Mouse (Mus musculus) midbrain, postnatal 0 days (tissue): ENCODE measurements at regions not wholly inside any gene's neighbourhood (a gene's known extent, or its start where the extent isn't known, plus 50 kb on each side); places are given as distances from the start of the nearest gene placed in this dataset.

ENCODE experiments used
- ATAC-seq: fragments of 200-750 bp; cut with Nextera tagmentation; 2 replicates; pipeline ENCODE4 v1.8.0; 2017; ENCODE audit warnings: moderate number of reproducible peaks, mild to moderate bottlenecking, moderate TSS enrichment, moderate library complexity; ENCODE audit not compliant: low FRiP score
- DNase-seq: peaks from one replicate; pipeline ENCODE4 v3.0.0-alpha.2; 2015; ENCODE audit warnings: low spot score
- H3K27ac ChIP-seq: fragments of 300-500 bp; sonication (generic); 2 replicates; pipeline ENCODE4 v1.5.1; 2014; ENCODE audit warnings: low read depth, mild to moderate bottlenecking, low read length, mixed read lengths
- H3K27me3 ChIP-seq: fragments of 300-500 bp; sonication (generic); 2 replicates; pipeline ENCODE4 v1.6.1; 2014; ENCODE audit warnings: low read length, control low read depth, mixed read lengths; ENCODE audit not compliant: insufficient read depth
- H3K36me3 ChIP-seq: fragments of 300-500 bp; sonication (generic); 2 replicates; pipeline ENCODE4 v1.6.1; 2014; ENCODE audit warnings: low read length, control low read depth, mixed read lengths; ENCODE audit not compliant: insufficient read depth
- H3K4me1 ChIP-seq: fragments of 300-500 bp; sonication (generic); 2 replicates; pipeline ENCODE4 v1.6.1; 2014; ENCODE audit warnings: mild to moderate bottlenecking, control low read depth, antibody characterized with exemption, low read length, mixed read lengths; ENCODE audit not compliant: insufficient read depth
- H3K4me2 ChIP-seq: fragments of 300-500 bp; sonication (generic); 2 replicates; pipeline ENCODE4 v1.6.1; 2014; ENCODE audit warnings: low read depth, mild to moderate bottlenecking, low read length, mixed read lengths; ENCODE audit not compliant: poor library complexity, severe bottlenecking
- H3K4me3 ChIP-seq: fragments of 300-500 bp; sonication (generic); 2 replicates; pipeline ENCODE4 v1.5.1; 2014; ENCODE audit warnings: low read depth, mild to moderate bottlenecking, low read length, moderate library complexity
- H3K9ac ChIP-seq: fragments of 300-500 bp; sonication (generic); replicated peaks from 2 replicates; pipeline ENCODE4 v1.6.1; 2014; ENCODE audit warnings: mild to moderate bottlenecking, low read length, moderate library complexity, mixed read lengths; ENCODE audit not compliant: poor library complexity, severe bottlenecking
- H3K9me3 ChIP-seq: fragments of 300-500 bp; sonication (generic); 2 replicates; pipeline ENCODE4 v1.6.1; 2016; ENCODE audit warnings: low read length, control low read depth
- CTCF ChIP-seq: IDR thresholded peaks from 2 replicates; pipeline ENCODE4 v1.5.1; 2016; ENCODE audit warnings: antibody characterized with exemption, mild to moderate bottlenecking
- WGBS: fragments of 180-500 bp; shearing (Covaris S2); extraction: QIAGEN DNeasy Blood & Tissue Kit; methylation state at CpG from one replicate; pipeline ENCODE4 v1.1.7; 2014; 5-methylcytosine and 5-hydroxymethylcytosine counted together

DNA sequence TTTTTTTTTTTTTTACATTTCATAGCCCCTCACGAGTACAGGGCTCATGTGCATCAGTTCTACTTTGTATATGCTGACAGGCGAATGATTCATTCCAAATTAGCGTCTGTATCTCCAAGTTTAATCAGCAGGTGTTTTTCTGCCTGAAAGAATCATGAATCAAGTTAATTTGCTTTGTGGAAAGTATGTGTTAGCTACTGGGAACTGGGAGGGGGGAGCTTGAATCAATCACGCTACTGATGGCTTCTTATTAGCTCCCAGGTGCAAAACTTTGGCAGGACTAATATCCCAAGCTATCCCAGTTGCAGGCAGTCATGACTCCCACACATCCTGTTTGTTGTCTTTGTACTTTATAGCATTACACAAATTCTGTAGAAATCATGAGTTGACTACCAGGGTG lies 165.7 kb downstream of the Postn start:
- no peak overlapping the region for H3K27ac ChIP-seq
- WGBS, result 85% methylated on average over 4 of the region's 4 CpGs
- no peak overlapping the region for H3K4me2 ChIP-seq
- no peak overlapping the region for H3K9ac ChIP-seq
- DNase-seq, result peak; percentile 21
- no peak for ATAC-seq
- H3K36me3 ChIP-seq, result no peaks in the 10 kb centered on the region
- no peak overlapping the region for H3K4me3 ChIP-seq
- TF ChIP-seq CTCF, result no peak
- no peaks in the 10 kb centered on the region for H3K27me3 ChIP-seq
- no peaks in the 10 kb centered on the region for H3K4me1 ChIP-seq
- 0 out of 2 replicates have a peak, but pooled peaks cover 4% of the 10 kb centered on the region for H3K9me3 ChIP-seq

DNA sequence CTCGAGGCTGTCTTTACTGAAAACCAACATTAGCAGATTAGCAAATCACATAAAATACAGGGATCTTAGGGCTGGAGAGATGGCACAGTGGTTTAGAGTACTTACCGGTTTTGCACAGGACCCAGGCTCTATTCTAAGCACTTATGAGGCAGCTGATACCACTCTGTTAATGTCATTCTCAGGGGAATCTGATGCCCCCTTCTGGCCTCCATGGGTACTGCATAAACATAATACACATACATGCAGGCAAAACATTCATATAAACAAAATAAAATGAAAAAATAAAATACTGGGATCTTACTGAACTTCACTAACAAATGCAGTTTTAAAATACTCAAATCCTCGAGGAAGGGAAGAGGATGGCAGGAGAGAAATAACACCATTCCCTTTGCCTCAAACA lies 164.3 kb upstream of the Supt20 start:
- Histone ChIP-seq H3K4me1 (no peaks in the 10 kb centered on the region), H3K36me3 (no peaks in the 10 kb centered on the region), H3K9me3 (0 out of 2 replicates have a peak, but pooled peaks cover 4% of the 10 kb centered on the region), H3K27ac (no peak overlapping the region), H3K9ac (no peak overlapping the region), H3K4me3 (no peak overlapping the region), H3K27me3 (no peaks in the 10 kb centered on the region), H3K4me2 (no peak overlapping the region)
- DNase-seq, result no peak
- 0 out of 2 replicates have a peak, but pooled peaks have one; percentile 18 for TF ChIP-seq CTCF
- no peak for ATAC-seq
- WGBS, result 89% methylated on average over 3 of the region's 3 CpGs

DNA sequence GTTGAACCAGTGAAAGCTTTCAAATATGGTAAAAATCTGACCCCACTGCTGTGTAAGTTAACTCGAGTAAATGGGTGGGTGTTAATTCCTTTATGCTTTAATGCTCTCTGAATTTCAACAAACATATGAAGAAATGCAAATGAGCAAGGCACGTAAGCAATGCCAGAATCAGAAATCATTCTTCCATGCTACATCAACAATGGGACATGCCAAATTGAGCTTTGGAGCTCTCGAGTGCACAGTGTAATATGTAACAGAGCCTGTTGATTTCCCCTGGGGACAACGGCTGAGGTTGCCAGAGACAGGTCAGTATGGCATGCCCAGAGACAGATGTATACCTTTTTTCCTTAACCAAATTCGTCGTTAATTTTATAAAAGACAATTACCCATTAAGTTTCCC lies 162.4 kb upstream of the Supt20 start:
- no peaks in the 10 kb centered on the region for H3K36me3 ChIP-seq
- 0 out of 2 replicates have a peak, but pooled peaks cover 4% of the 10 kb centered on the region for H3K9me3 ChIP-seq
- TF ChIP-seq CTCF, result no peak
- no peak overlapping the region for H3K9ac ChIP-seq
- H3K27ac ChIP-seq, result no peak overlapping the region
- H3K27me3 ChIP-seq, result no peaks in the 10 kb centered on the region
- H3K4me1 ChIP-seq, result no peaks in the 10 kb centered on the region
- no peak overlapping the region for H3K4me3 ChIP-seq
- no peak for DNase-seq
- 62% methylated on average over 6 of the region's 6 CpGs for WGBS
- no peak for ATAC-seq
- H3K4me2 ChIP-seq, result no peak overlapping the region

- Histone ChIP-seq H3K36me3 (no peaks in the 10 kb centered on the region), H3K27ac (no peak overlapping the region), H3K27me3 (no peaks in the 10 kb centered on the region), H3K9me3 (no peaks in the 10 kb centered on the region), H3K9ac (no peak overlapping the region), H3K4me3 (no peak overlapping the region), H3K4me2 (no peak overlapping the region), H3K4me1 (no peaks in the 10 kb centered on the region)
- ATAC-seq (no peak), DNase-seq (no peak)
- WGBS, result 74% methylated on average over 7 of the region's 7 CpGs
- no peak for TF ChIP-seq CTCF
Observed at GRCm38 (mm10) chr3:54535361-54535760, 157.2 kb upstream of the Supt20 start.

DNA sequence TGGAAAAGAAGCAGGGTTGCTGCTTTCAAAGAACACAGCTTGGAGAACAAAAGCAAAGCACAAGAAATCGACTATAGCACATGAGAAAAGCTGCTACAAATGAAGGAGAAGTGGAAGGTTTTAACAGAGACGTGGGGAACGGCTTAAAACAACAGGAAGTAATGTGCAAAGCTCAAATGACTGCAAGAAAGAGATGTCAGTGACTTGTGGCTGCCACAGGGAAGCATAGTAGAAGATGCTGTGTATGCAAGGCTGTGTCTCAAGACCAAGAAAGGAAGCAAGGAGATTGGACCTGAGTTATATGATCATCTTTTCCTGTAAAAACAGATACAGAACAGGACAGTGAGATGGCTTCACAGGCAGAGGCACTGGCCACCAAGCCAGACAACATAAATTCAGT lies 154.6 kb upstream of the Supt20 start:
- Histone ChIP-seq H3K9ac (no peak overlapping the region), H3K4me2 (no peak overlapping the region), H3K4me3 (no peak overlapping the region), H3K4me1 (no peaks in the 10 kb centered on the region), H3K36me3 (no peaks in the 10 kb centered on the region), H3K9me3 (no peaks in the 10 kb centered on the region), H3K27ac (no peak overlapping the region), H3K27me3 (no peaks in the 10 kb centered on the region)
- WGBS, result 60% methylated on average over 3 of the region's 3 CpGs
- no peak for ATAC-seq
- DNase-seq, result no peak
- TF ChIP-seq CTCF, result no peak

GRCm38 (mm10) chr3:54540540-54541080 lies 152.0 kb upstream of the Supt20 start:
- no peak overlapping the region for H3K27ac ChIP-seq
- no peaks in the 10 kb centered on the region for H3K36me3 ChIP-seq
- H3K4me1 ChIP-seq, result no peaks in the 10 kb centered on the region
- WGBS, result 73% methylated on average over 3 of the region's 3 CpGs
- no peak for TF ChIP-seq CTCF
- no peaks in the 10 kb centered on the region for H3K9me3 ChIP-seq
- no peak overlapping the region for H3K9ac ChIP-seq
- H3K4me3 ChIP-seq, result no peak overlapping the region
- H3K4me2 ChIP-seq, result no peak overlapping the region
- DNase-seq (no peak), ATAC-seq (no peak)
- H3K27me3 ChIP-seq, result no peaks in the 10 kb centered on the region
